Comparison of ENCODE assay signal across 28 mouse cellular contexts in genomic region chr6:146835784-146836183, GRCm38 (mm10). TPM values are rescaled to one million over a fixed set of nuclear protein-coding genes. Genes with fewer than 3 reads are reported as not detected.
DNase-seq lines count a peak whose midpoint lies in the region; ATAC-seq and TF ChIP-seq lines count a peak whose summit lies in the region.
"Had no signal": no experiment of that assay in that cellular context is flagged by ENCODE, and none has a peak within 500 bp of the region (broad histone marks: within the 10 kb centered on the region; RNA-seq: fewer than 3 reads in every experiment).

No protein-coding gene starts in this region.

- H3K4me1 ChIP-seq in heart, embryonic 15.5 days (replicated peaks), result peaks cover 19% of the 10 kb centered on the region
- H3K4me1 ChIP-seq in forebrain, embryonic 15.5 days, result no peaks in the 10 kb centered on the region
- H3K4me1 ChIP-seq: hindbrain, embryonic 15.5 days; limb, embryonic 15.5 days; liver, embryonic 15.5 days; neural tube, embryonic 15.5 days had no signal

- 10% methylated on average over 4 of the region's 4 CpGs for WGBS in heart, embryonic 15.5 days
- 51% methylated on average over 4 of the region's 4 CpGs for WGBS in forebrain, embryonic 15.5 days

- no peak overlapping the region for H3K4me2 ChIP-seq in heart, embryonic 15.5 days
- no peak overlapping the region for H3K4me2 ChIP-seq in forebrain, embryonic 15.5 days (replicated peaks)
- H3K4me2 ChIP-seq: embryonic facial prominence, embryonic 15.5 days; hindbrain, embryonic 15.5 days; limb, embryonic 15.5 days; liver, embryonic 15.5 days; neural tube, embryonic 15.5 days had no signal

- no peaks in the 10 kb centered on the region for H3K27me3 ChIP-seq in heart, embryonic 15.5 days
- no peaks in the 10 kb centered on the region for H3K27me3 ChIP-seq in forebrain, embryonic 15.5 days
- H3K27me3 ChIP-seq: embryonic facial prominence, embryonic 15.5 days; hindbrain, embryonic 15.5 days; limb, embryonic 15.5 days; liver, embryonic 15.5 days; neural tube, embryonic 15.5 days had no signal

- H3K9ac ChIP-seq in heart, embryonic 15.5 days, result no peak overlapping the region
- no peak overlapping the region for H3K9ac ChIP-seq in forebrain, embryonic 15.5 days (replicated peaks)
- H3K9ac ChIP-seq: embryonic facial prominence, embryonic 15.5 days; hindbrain, embryonic 15.5 days; limb, embryonic 15.5 days; liver, embryonic 15.5 days; neural tube, embryonic 15.5 days had no signal

- intact Hi-C loops in heart, postnatal 10 days (cut with DNase I), result loop anchor here (5.0 kb wide), 1 partner anchor 47 kb away; no protein-coding TSS in a partner anchor

- no peak for TF ChIP-seq CTCF in layer of hippocampus, adult 2 months (conservative IDR thresholded peaks at IDR 0.05)

- peak overlapping the region; percentile 25 for H3K27ac ChIP-seq in heart, embryonic 15.5 days
- H3K27ac ChIP-seq in forebrain, embryonic 15.5 days (replicated peaks), result no peak overlapping the region
- H3K27ac ChIP-seq in layer of hippocampus, adult 2 months, result no peak overlapping the region
- H3K27ac ChIP-seq: embryonic facial prominence, embryonic 15.5 days; hindbrain, embryonic 15.5 days; kidney, postnatal 0 days; limb, embryonic 15.5 days; liver, embryonic 15.5 days; neural tube, embryonic 15.5 days had no signal

- no peaks in the 10 kb centered on the region for H3K9me3 ChIP-seq in heart, embryonic 15.5 days (replicated peaks)
- no peaks in the 10 kb centered on the region for H3K9me3 ChIP-seq in forebrain, embryonic 15.5 days
- H3K9me3 ChIP-seq: embryonic facial prominence, embryonic 15.5 days; hindbrain, embryonic 15.5 days; limb, embryonic 15.5 days; liver, embryonic 15.5 days; neural tube, embryonic 15.5 days had no signal

- H3K36me3 ChIP-seq in heart, embryonic 15.5 days, result no peaks in the 10 kb centered on the region
- H3K36me3 ChIP-seq in forebrain, embryonic 15.5 days, result no peaks in the 10 kb centered on the region
- H3K36me3 ChIP-seq: limb, embryonic 15.5 days; liver, embryonic 15.5 days; neural tube, embryonic 15.5 days had no signal

- H3K4me3 ChIP-seq in heart, embryonic 15.5 days, result no peak overlapping the region
- no peak overlapping the region for H3K4me3 ChIP-seq in forebrain, embryonic 15.5 days
- no peak overlapping the region for H3K4me3 ChIP-seq in layer of hippocampus, adult 2 months
- H3K4me3 ChIP-seq: embryonic facial prominence, embryonic 15.5 days; hindbrain, embryonic 15.5 days; limb, embryonic 15.5 days; liver, embryonic 15.5 days; neural tube, embryonic 15.5 days had no signal

- no peak for DNase-seq in heart, postnatal 10 days
- peak; percentile 60 for DNase-seq in embryo, embryonic 10 days (ENCODE audit: low spot score)
- DNase-seq in embryo, embryonic 11 days, result peak; percentile 26
- peak; percentile 36 for DNase-seq in lung, postnatal 10 days
- DNase-seq in layer of hippocampus, adult 2 months (ENCODE audit: low spot score in 2 of 2), result no peak
- DNase-seq: adrenal gland, adult 8-10 months; cerebellum, adult 9-10 months; right cerebral cortex, postnatal 14 days; spleen, adult 18-20 months; thymus, postnatal 4 days had no signal

- no peak for ATAC-seq in heart, embryonic 15.5 days (replicated peaks; ENCODE audit: insufficient number of reproducible peaks, insufficient read depth, low FRiP score, low read depth)
- no peak for ATAC-seq in inflammation-experienced regulatory T-cells, adult 6 months
- no peak for ATAC-seq in forebrain, embryonic 15.5 days (replicated peaks)
- ATAC-seq: intestine, embryonic 16.5 days; midbrain, embryonic 16.5 days had no signal

RNA-seq across cellular contexts. Expression of gene Smco2, which starts 14.1 kb away (rescaled TPM):
- 0.53 TPM in 1 of 2 replicates, not detected in the other for polyA plus RNA-seq in heart, embryonic 15.5 days (2015; fragmentation: Nextera tagmentation; extraction: Ambion mirVana)
- under 1 TPM; 0.40 to 0.62 TPM for total RNA-seq in heart, postnatal 10 days (2021)
- not detected for polyA plus RNA-seq in inflammation-experienced regulatory T-cells, adult 6 months (2017; shearing (Covaris generic))
- not detected in 2 replicates for polyA plus RNA-seq in forebrain, embryonic 15.5 days (2015; fragmentation: Nextera tagmentation; extraction: Ambion mirVana)
- not detected for total RNA-seq in layer of hippocampus, adult 2 months (2021)
- total RNA-seq: adrenal gland, adult 8-10 months; common myeloid progenitor, adult 5-6 weeks; gastrocnemius, adult 18-20 months; granulocyte monocyte progenitor cell, adult 5-6 weeks; layer of hippocampus, adult 18-20 months; left cerebral cortex, postnatal 25 days; megakaryocyte, adult 5-6 weeks had no signal
- polyA plus RNA-seq: embryonic facial prominence, embryonic 15.5 days; hindbrain, embryonic 15.5 days; intestine, embryonic 16.5 days; kidney, postnatal 0 days; limb, embryonic 15.5 days; liver, embryonic 15.5 days; midbrain, embryonic 16.5 days; neural tube, embryonic 15.5 days; stomach, embryonic 14.5 days had no signal

RNA-seq across cellular contexts. Expression of gene Arntl2, which starts 39.9 kb away (rescaled TPM):
- polyA plus RNA-seq in heart, embryonic 15.5 days (2015; fragmentation: Nextera tagmentation; extraction: Ambion mirVana), result 2.6 and 3.3 TPM in 2 replicates
- total RNA-seq in heart, postnatal 10 days (2021), result 1 to 10 TPM; 1.4 to 1.5 TPM
- 1 to 10 TPM; 4.0 to 8.0 (median 7.9) TPM for polyA plus RNA-seq in inflammation-experienced regulatory T-cells, adult 6 months (2017; shearing (Covaris generic))
- 2.6 and 2.7 TPM in 2 replicates for polyA plus RNA-seq in forebrain, embryonic 15.5 days (2015; fragmentation: Nextera tagmentation; extraction: Ambion mirVana)
- total RNA-seq in layer of hippocampus, adult 2 months (2021), result 10 to 100 TPM in 1 of 2 experiments, 1 to 10 TPM in 1; 9.0 to 10.4 TPM
- total RNA-seq: common myeloid progenitor, adult 5-6 weeks; granulocyte monocyte progenitor cell, adult 5-6 weeks had no signal

RNA-seq across cellular contexts. Expression of gene Ppfibp1, which starts 52.5 kb away (rescaled TPM):
- 50.5 and 50.8 TPM in 2 replicates for polyA plus RNA-seq in heart, embryonic 15.5 days (2015; fragmentation: Nextera tagmentation; extraction: Ambion mirVana)
- 100 to 1,000 TPM in 1 of 2 experiments, 10 to 100 TPM in 1; 78.5 to 106 TPM for total RNA-seq in heart, postnatal 10 days (2021)
- 10 to 100 TPM in 1 of 3 experiments, 1 to 10 TPM in 2; 7.7 to 14.1 (median 8.8) TPM for polyA plus RNA-seq in inflammation-experienced regulatory T-cells, adult 6 months (2017; shearing (Covaris generic))
- polyA plus RNA-seq in forebrain, embryonic 15.5 days (2015; fragmentation: Nextera tagmentation; extraction: Ambion mirVana), result 14.2 and 19.4 TPM in 2 replicates
- 10 to 100 TPM; 35.3 to 40.6 TPM for total RNA-seq in layer of hippocampus, adult 2 months (2021)

Comparison
In these comparisons a context has a peak if more than half of its experiments do, and no peak if none do; other contexts are left out.
1. DNase-seq: peak in embryo, embryonic 10 days (single experiment), embryo, embryonic 11 days (single experiment) and lung, postnatal 10 days (single experiment); none in heart, postnatal 10 days (0 of 2) and layer of hippocampus, adult 2 months (0 of 2).